ENCODE assay signal across 8 mouse cellular contexts in genomic region chr3:96707903-96708683, GRCm38 (mm10). TPM values are rescaled to one million over a fixed set of nuclear protein-coding genes. Genes with fewer than 3 reads are reported as not detected.
DNase-seq lines count a peak whose midpoint lies in the region; ATAC-seq and TF ChIP-seq lines count a peak whose summit lies in the region.

Gene Nudt17 (minus strand): TSS chr3:96708562.

- TF ChIP-seq CTCF in lung, postnatal 0 days (IDR thresholded peaks at IDR 0.05): peak; percentile 98

- 6% methylated on average over 42 of the region's 42 CpGs for WGBS in hindbrain, embryonic 10.5 days
- 5% methylated on average over 39 of the region's 42 CpGs for WGBS in lung, postnatal 0 days

- H3K4me3 ChIP-seq in hindbrain, embryonic 10.5 days: peak within 1 kb of the TSS; percentile 66
- H3K4me3 ChIP-seq in lung, postnatal 0 days (ENCODE audit: low read depth, low read length): peak within 1 kb of the TSS; percentile 36

- peaks cover 18% of the 10 kb centered on the region for H3K27me3 ChIP-seq in hindbrain, embryonic 10.5 days (ENCODE audit: insufficient read depth, poor library complexity, severe bottlenecking)
- no peaks in the 10 kb centered on the region for H3K27me3 ChIP-seq in lung, postnatal 0 days (replicated peaks; ENCODE audit: insufficient read depth, low read length)

- H3K9ac ChIP-seq in lung, postnatal 0 days (replicated peaks; ENCODE audit: low read depth): peak within 1 kb of the TSS; percentile 13; the same call in 1 of the 2 replicates

- peak within 1 kb of the TSS; percentile 73 for H3K4me2 ChIP-seq in lung, postnatal 0 days (replicated peaks; ENCODE audit: low read depth, low read length)

- no peaks in the 10 kb centered on the region for H3K9me3 ChIP-seq in hindbrain, embryonic 10.5 days
- no peaks in the 10 kb centered on the region for H3K9me3 ChIP-seq in lung, postnatal 0 days (ENCODE audit: low read length)

- H3K4me1 ChIP-seq in hindbrain, embryonic 10.5 days (replicated peaks): peaks cover 11% of the 10 kb centered on the region
- peaks cover 6% of the 10 kb centered on the region; the same call in 1 of the 2 replicates for H3K4me1 ChIP-seq in lung, postnatal 0 days (ENCODE audit: insufficient read depth, low read depth, low read length)

- peak; percentile 85 for DNase-seq in MN1 (ENCODE audit: low spot score)
- peak; percentile 82 for DNase-seq in cerebellum, adult 9-10 months
- peak; percentile 81 for DNase-seq in hindbrain, embryonic 10.5 days (ENCODE audit: low spot score)
- peak; percentile 61 for DNase-seq in layer of hippocampus, adult 9-11 months
- DNase-seq in lung, postnatal 0 days (ENCODE audit: low spot score): peak; percentile 86
- DNase-seq in ovary, postnatal 10 days (ENCODE audit: low spot score): peak; percentile 62
- DNase-seq in thymus, postnatal 0 days (ENCODE audit: low spot score): peak; percentile 62

- peaks cover 68% of the 10 kb centered on the region for H3K36me3 ChIP-seq in hindbrain, embryonic 10.5 days
- peaks cover 29% of the 10 kb centered on the region for H3K36me3 ChIP-seq in lung, postnatal 0 days (ENCODE audit: insufficient read depth, low read length)

- peak; percentile 66 for ATAC-seq in frontal cortex, adult (ENCODE audit: low TSS enrichment)
- ATAC-seq in lung, postnatal 0 days: peak; percentile 94

- peak within 1 kb of the TSS; percentile 82 for H3K27ac ChIP-seq in hindbrain, embryonic 10.5 days
- H3K27ac ChIP-seq in lung, postnatal 0 days (ENCODE audit: low read length): no peak within 1 kb of the TSS

- TF ChIP-seq EP300 in lung, postnatal 0 days (IDR thresholded peaks at IDR 0.05): no peak

RNA-seq across cellular contexts. Expression of gene Nudt17, which starts in this region (rescaled TPM):
- 17.1 and 19.4 TPM in 2 replicates for polyA plus RNA-seq in hindbrain, embryonic 10.5 days (2016; fragmentation: Nextera tagmentation; extraction: Ambion mirVana)
- polyA plus RNA-seq in lung, postnatal 0 days (2015; fragmentation: Nextera tagmentation; extraction: Ambion mirVana): 5.3 and 5.8 TPM in 2 replicates
- 19.5 and 20.7 TPM in 2 replicates for polyA plus RNA-seq in thymus, postnatal 0 days (2015; fragmentation: Nextera tagmentation; extraction: Ambion mirVana)
